Mouse (Mus musculus) hindbrain, postnatal 0 days (tissue): ENCODE data around the gene Mrpl52. TPM values are rescaled to one million over a fixed set of nuclear protein-coding genes. Genes with fewer than 3 reads are reported as not detected.

Experiments used
- ATAC-seq: fragments of 200-750 bp; cut with Nextera tagmentation; 2 replicates; pipeline ENCODE4 v1.8.0; 2017; ENCODE audit warnings: mild to moderate bottlenecking, moderate TSS enrichment, moderate library complexity
- DNase-seq: peaks from one replicate; pipeline ENCODE4 v3.0.0-alpha.2; 2015; ENCODE audit warnings: low spot score
- H3K27ac ChIP-seq: fragments of 300-500 bp; sonication (generic); 2 replicates; pipeline ENCODE4 v1.5.1; 2014; ENCODE audit warnings: mild to moderate bottlenecking
- H3K27me3 ChIP-seq: fragments of 300-500 bp; sonication (generic); 2 replicates; pipeline ENCODE4 v1.6.1; 2014; ENCODE audit warnings: low read length, mixed read lengths; ENCODE audit not compliant: insufficient read depth
- H3K36me3 ChIP-seq: fragments of 300-500 bp; sonication (generic); 2 replicates; pipeline ENCODE4 v1.6.1; 2014; ENCODE audit warnings: low read length, mixed read lengths; ENCODE audit not compliant: insufficient read depth
- H3K4me1 ChIP-seq: fragments of 300-500 bp; sonication (generic); 2 replicates; pipeline ENCODE4 v1.6.1; 2014; ENCODE audit warnings: antibody characterized with exemption, low read length, mixed read lengths; ENCODE audit not compliant: insufficient read depth
- H3K4me2 ChIP-seq: fragments of 300-500 bp; sonication (generic); 2 replicates; pipeline ENCODE4 v1.6.1; 2014; ENCODE audit warnings: low read depth, mild to moderate bottlenecking, low read length, moderate library complexity, mixed read lengths
- H3K4me3 ChIP-seq: fragments of 300-500 bp; sonication (generic); 2 replicates; pipeline ENCODE4 v1.5.1; 2014; ENCODE audit warnings: low read length
- H3K9ac ChIP-seq: fragments of 300-500 bp; sonication (generic); replicated peaks from 2 replicates; pipeline ENCODE4 v1.6.1; 2014; ENCODE audit warnings: mild to moderate bottlenecking, low read length, moderate library complexity, mixed read lengths
- H3K9me3 ChIP-seq: fragments of 300-500 bp; sonication (generic); 2 replicates; pipeline ENCODE4 v1.6.1; 2016; ENCODE audit warnings: low read length, mixed read lengths
- CTCF ChIP-seq: IDR thresholded peaks from 2 replicates; pipeline ENCODE4 v1.5.1; 2016; ENCODE audit warnings: antibody characterized with exemption, control low read depth, low read depth
- WGBS: fragments of 180-500 bp; shearing (Covaris S2); extraction: QIAGEN DNeasy Blood & Tissue Kit; methylation state at CpG from one replicate; pipeline ENCODE4 v1.1.7; 2014; 5-methylcytosine and 5-hydroxymethylcytosine counted together
- polyA plus RNA-seq: library from polyadenylated mRNA; unstranded; fragments of >200 nt; fragmentation: Nextera tagmentation; extraction: Ambion mirVana; gene quantifications from 2 replicates; pipeline ENCODE4 v1.2.1, GENCODE M21; 2015
- total RNA-seq: library from RNA; depleted of rRNA; stranded (reverse); fragments of >200 nt; gene quantifications from 2 replicates; pipeline ENCODE4 v1.2.3, GENCODE M21; 2014

The Mrpl52 gene
- total and polyA plus RNA-seq, 2 experiments from 2014 or later, result 113 to 266 TPM

DNA sequence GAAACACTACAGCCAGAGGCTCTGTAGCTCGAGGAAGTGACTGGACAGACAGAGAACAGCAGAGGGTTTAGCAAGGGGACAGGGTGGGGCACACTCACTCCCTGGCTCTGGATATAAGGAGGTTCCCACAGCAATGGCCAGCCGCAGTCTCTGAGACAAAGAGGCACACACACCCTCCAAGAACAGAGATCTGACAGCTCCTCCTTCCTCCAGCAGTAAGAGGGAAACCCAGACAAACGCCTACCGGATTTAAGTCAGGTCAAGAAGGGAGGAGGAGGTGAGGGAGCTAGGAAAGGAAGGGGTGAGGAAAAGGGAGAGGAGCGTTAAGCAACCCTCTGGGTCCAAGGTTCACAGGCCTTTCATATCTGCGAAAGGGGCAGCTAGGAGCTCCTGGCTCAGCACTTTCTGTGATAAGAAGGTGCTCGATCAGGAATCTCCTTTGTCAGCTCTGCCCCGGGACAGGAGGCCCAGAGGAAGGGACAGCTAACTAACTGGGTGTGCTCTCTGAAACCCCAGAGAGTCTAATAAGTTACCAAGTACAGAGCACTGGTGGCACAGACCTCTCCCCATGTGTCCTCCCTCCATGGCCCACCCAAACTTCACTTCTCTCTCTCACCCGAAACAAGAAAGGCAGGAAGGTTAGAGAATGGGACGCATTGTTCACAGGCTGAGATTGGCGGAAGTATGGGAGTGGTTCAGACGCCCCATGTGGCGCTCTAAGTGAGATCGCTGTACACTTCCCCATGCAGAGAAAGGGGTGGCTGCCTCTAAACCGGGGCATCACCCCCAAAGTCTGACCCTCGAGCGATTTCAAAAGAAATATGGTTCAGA, 16.5 kb upstream of the Mrpl52 start:
- no peak for TF ChIP-seq CTCF
- Histone ChIP-seq H3K4me1 (no peaks in the 10 kb centered on the region), H3K4me3 (no peak overlapping the region), H3K27ac (peak overlapping the region; percentile 48; the same call in 1 of the 2 replicates), H3K36me3 (no peaks in the 10 kb centered on the region), H3K4me2 (0 out of 2 replicates have a peak overlapping the region, but pooled peaks have one; percentile 0), H3K9me3 (no peaks in the 10 kb centered on the region), H3K9ac (0 out of 2 replicates have a peak overlapping the region, but pooled peaks have one; percentile 9), H3K27me3 (no peaks in the 10 kb centered on the region)
- ATAC-seq, result no peak
- DNase-seq, result no peak
- 45% methylated on average over 17 of the region's 17 CpGs for WGBS

DNA sequence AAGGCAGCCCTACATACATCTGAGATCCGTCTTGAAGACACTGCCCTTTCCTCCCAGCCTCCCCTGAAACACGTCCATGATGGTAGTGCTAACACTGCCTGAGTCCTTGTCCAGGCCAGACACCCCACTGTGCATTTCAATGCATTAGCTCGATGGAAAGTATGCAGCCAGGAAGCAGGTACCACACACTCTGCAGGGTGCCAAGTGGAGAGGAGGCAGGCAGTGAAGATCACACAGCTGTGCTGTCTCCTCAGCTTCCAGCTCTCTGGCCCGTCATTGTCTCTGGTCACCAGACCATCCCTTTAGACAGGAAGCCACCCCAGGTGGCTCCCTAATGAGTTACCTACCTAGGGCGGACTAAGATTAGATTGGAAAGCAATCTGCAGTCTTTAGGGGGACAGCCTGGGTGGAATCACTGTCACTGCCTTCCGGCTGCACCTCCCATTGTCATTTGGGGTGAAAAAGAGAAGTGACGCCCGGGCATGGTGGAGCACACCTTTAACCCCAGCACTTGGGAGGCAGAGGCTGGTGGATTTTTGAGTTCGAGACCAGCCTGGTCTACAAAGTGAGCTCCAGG, 14.6 kb upstream of the Mrpl52 start:
- Histone ChIP-seq H3K4me2 (no peak overlapping the region), H3K27me3 (no peaks in the 10 kb centered on the region), H3K9ac (no peak overlapping the region), H3K4me3 (no peak overlapping the region), H3K36me3 (no peaks in the 10 kb centered on the region), H3K9me3 (no peaks in the 10 kb centered on the region), H3K4me1 (no peaks in the 10 kb centered on the region), H3K27ac (no peak overlapping the region)
- no peak for ATAC-seq
- TF ChIP-seq CTCF, result no peak
- 42% methylated on average over 9 of the region's 9 CpGs for WGBS
- DNase-seq, result no peak

DNA sequence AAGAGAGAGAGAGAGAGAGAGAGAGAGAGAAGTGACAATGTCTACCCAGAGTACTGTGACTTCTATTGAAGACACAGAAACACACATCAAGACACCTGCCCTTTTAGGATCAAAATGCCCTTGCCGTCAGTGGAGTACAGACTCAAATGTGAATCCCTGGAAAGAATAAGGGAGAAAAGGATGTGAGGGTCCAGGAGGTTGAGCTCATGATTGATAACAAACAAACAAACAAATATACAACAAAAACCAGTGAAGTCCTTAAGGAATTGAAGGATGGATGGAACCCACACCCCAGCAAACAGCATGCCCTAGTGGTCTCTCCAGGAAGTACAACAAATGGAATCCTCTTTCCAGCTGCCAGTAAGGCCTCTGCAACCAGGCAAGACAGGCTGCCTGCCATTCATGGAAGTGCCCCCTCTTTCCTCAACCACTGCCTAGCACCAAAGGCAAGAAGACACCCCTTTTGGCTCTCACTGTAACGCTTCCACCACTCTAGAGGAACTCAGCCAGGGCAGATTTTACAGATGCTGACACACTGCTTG, 14.0 kb upstream of the Mrpl52 start:
- Histone ChIP-seq H3K27ac (no peak overlapping the region), H3K4me3 (no peak overlapping the region), H3K4me1 (no peaks in the 10 kb centered on the region), H3K9ac (no peak overlapping the region), H3K9me3 (no peaks in the 10 kb centered on the region), H3K36me3 (no peaks in the 10 kb centered on the region), H3K4me2 (no peak overlapping the region), H3K27me3 (no peaks in the 10 kb centered on the region)
- TF ChIP-seq CTCF, result peak; percentile 88
- 42% methylated on average over 2 of the region's 2 CpGs for WGBS
- DNase-seq (peak; percentile 67), ATAC-seq (no peak)

DNA sequence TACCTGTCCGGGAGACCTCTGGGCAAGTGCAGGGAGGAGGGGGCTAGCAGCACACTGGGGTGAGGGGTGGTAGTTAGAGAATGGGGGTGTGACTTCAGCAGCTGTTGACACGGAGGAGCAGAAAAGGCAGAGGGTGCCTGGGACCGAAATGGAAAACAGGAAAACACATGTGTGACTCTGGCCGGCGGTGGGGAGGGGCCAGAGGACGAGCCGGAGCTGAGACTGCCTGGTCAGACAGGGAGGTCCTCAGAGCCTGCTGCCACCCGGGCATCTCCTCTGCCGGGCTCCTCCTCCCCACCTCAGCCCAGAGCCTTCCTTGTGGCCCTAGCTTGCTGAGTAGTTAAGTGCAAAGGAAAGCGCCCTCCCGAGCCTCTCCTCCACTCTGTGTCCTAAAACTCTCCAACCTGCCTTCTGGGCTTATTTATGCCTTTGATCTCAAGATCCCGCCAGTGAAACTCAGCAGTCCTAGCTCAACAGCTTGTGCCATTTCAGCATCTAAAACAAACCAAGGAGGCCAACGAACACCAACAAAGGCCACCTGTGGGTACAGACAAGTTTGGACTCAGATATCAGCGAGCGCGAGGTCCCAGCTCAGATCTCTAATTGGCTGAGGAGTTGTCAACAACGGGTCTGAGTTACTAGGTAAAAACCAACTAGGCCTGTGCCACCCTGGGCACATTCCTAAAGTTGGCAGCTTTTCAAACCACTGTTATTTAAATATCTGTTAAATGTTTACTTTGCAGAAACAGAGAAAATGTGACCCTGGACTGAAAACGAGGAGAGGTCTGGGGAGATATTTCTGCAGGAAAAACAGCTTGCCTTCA, 12.6 kb upstream of the Mrpl52 start:
- Histone ChIP-seq H3K4me3 (no peak overlapping the region), H3K4me2 (peak overlapping the region; percentile 34), H3K27ac (no peak overlapping the region), H3K27me3 (no peaks in the 10 kb centered on the region), H3K4me1 (no peaks in the 10 kb centered on the region), H3K9me3 (no peaks in the 10 kb centered on the region), H3K36me3 (no peaks in the 10 kb centered on the region), H3K9ac (no peak overlapping the region; the same call in 1 of the 2 replicates)
- no peak for DNase-seq
- no peak for TF ChIP-seq CTCF
- 16% methylated on average over 18 of the region's 18 CpGs for WGBS
- ATAC-seq, result no peak

DNA sequence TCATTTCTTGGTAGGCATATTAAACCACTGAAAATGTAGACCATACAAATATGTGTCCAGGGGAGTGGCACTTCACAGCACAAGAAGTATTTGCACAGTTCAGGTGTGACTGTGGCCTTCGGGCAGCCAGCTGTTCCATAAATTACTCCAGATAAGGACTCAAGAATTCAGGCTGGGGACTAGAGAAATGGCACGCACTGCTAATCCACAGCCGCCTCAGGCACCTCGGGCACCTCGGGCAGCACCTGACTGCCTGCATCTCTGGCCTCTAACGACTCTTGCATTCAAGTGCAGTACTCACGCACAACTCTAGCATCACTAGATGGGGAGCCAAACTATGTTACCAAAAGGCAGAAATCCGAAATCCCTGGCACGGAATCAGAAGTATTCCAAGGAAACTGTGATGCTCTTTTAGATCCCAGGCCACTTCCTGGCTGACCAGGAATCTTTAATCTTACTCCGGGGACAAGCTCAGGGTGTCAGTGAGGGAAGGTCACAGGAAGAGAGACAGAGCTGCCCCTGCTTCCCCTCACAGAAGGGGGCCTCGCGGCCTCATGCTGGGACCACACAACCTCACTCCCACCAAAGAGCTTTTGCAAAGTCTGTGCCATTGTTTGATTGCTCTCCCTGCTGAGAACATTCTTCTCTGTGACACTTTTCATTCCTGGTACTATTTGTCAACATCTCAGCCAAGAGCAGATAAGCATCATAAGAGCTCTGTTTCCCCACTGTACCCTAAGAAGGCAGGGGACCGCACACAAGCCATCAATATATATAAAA, 11.3 kb upstream of the Mrpl52 start:
- H3K4me2 ChIP-seq, result no peak overlapping the region
- WGBS, result 18% methylated on average over 13 of the region's 13 CpGs

More for the DNA sequence above, 11.3 kb upstream of the Mrpl52 start:
- Histone ChIP-seq H3K27me3 (no peaks in the 10 kb centered on the region), H3K9ac (no peak overlapping the region), H3K27ac (no peak overlapping the region), H3K36me3 (no peaks in the 10 kb centered on the region), H3K9me3 (no peaks in the 10 kb centered on the region), H3K4me3 (no peak overlapping the region), H3K4me1 (no peaks in the 10 kb centered on the region)
- no peak for TF ChIP-seq CTCF
- no peak for ATAC-seq
- DNase-seq, result no peak
